Mouse (Mus musculus) midbrain, postnatal 0 days (tissue): ENCODE results near the gene Slc16a8. TPM values are rescaled to one million over a fixed set of nuclear protein-coding genes. Genes with fewer than 3 reads are reported as not detected.
A peak's percentile ranks its signal among the peaks of the same experiment; 100 is the strongest.

Experiments
- ATAC-seq: fragments of 200-750 bp; cut with Nextera tagmentation; 2 replicates; pipeline ENCODE4 v1.8.0; 2017; ENCODE audit warnings: moderate number of reproducible peaks, mild to moderate bottlenecking, moderate TSS enrichment, moderate library complexity; ENCODE audit not compliant: low FRiP score
- DNase-seq: peaks from one replicate; pipeline ENCODE4 v3.0.0-alpha.2; 2015; ENCODE audit warnings: low spot score
- H3K27ac ChIP-seq: fragments of 300-500 bp; sonication (generic); 2 replicates; pipeline ENCODE4 v1.5.1; 2014; ENCODE audit warnings: low read depth, mild to moderate bottlenecking, low read length, mixed read lengths
- H3K27me3 ChIP-seq: fragments of 300-500 bp; sonication (generic); 2 replicates; pipeline ENCODE4 v1.6.1; 2014; ENCODE audit warnings: low read length, control low read depth, mixed read lengths; ENCODE audit not compliant: insufficient read depth
- H3K36me3 ChIP-seq: fragments of 300-500 bp; sonication (generic); 2 replicates; pipeline ENCODE4 v1.6.1; 2014; ENCODE audit warnings: low read length, control low read depth, mixed read lengths; ENCODE audit not compliant: insufficient read depth
- H3K4me1 ChIP-seq: fragments of 300-500 bp; sonication (generic); 2 replicates; pipeline ENCODE4 v1.6.1; 2014; ENCODE audit warnings: mild to moderate bottlenecking, control low read depth, antibody characterized with exemption, low read length, mixed read lengths; ENCODE audit not compliant: insufficient read depth
- H3K4me2 ChIP-seq: fragments of 300-500 bp; sonication (generic); 2 replicates; pipeline ENCODE4 v1.6.1; 2014; ENCODE audit warnings: low read depth, mild to moderate bottlenecking, low read length, mixed read lengths; ENCODE audit not compliant: poor library complexity, severe bottlenecking
- H3K4me3 ChIP-seq: fragments of 300-500 bp; sonication (generic); 2 replicates; pipeline ENCODE4 v1.5.1; 2014; ENCODE audit warnings: low read depth, mild to moderate bottlenecking, low read length, moderate library complexity
- H3K9ac ChIP-seq: fragments of 300-500 bp; sonication (generic); replicated peaks from 2 replicates; pipeline ENCODE4 v1.6.1; 2014; ENCODE audit warnings: mild to moderate bottlenecking, low read length, moderate library complexity, mixed read lengths; ENCODE audit not compliant: poor library complexity, severe bottlenecking
- H3K9me3 ChIP-seq: fragments of 300-500 bp; sonication (generic); 2 replicates; pipeline ENCODE4 v1.6.1; 2016; ENCODE audit warnings: low read length, control low read depth
- CTCF ChIP-seq: IDR thresholded peaks from 2 replicates; pipeline ENCODE4 v1.5.1; 2016; ENCODE audit warnings: antibody characterized with exemption, mild to moderate bottlenecking
- WGBS: fragments of 180-500 bp; shearing (Covaris S2); extraction: QIAGEN DNeasy Blood & Tissue Kit; methylation state at CpG from one replicate; pipeline ENCODE4 v1.1.7; 2014; 5-methylcytosine and 5-hydroxymethylcytosine counted together
- polyA plus RNA-seq: library from polyadenylated mRNA; unstranded; fragments of >200 nt; fragmentation: Nextera tagmentation; extraction: Ambion mirVana; gene quantifications from 2 replicates; pipeline ENCODE4 v1.2.1, GENCODE M21; 2015
- total RNA-seq: library from RNA; depleted of rRNA; stranded (reverse); fragments of >200 nt; gene quantifications from 2 replicates; pipeline ENCODE4 v1.2.3, GENCODE M21; 2014

Slc16a8 gene
- total and polyA plus RNA-seq, 2 experiments from 2014 or later = 0.54 to 0.93 TPM

GRCm38 (mm10) chr15:79251781-79252491 lies 2.6 kb downstream of the Slc16a8 start:
- Histone ChIP-seq H3K4me1 (peaks cover 5% of the 10 kb centered on the region; the same call in 1 of the 2 replicates), H3K9ac (peak overlapping the region; percentile 54), H3K36me3 (peaks cover 21% of the 10 kb centered on the region), H3K4me2 (peak overlapping the region; percentile 62), H3K9me3 (no peaks in the 10 kb centered on the region), H3K4me3 (peak overlapping the region; percentile 29), H3K27ac (no peak overlapping the region), H3K27me3 (peaks cover 16% of the 10 kb centered on the region)
- DNase-seq (peak; percentile 50), ATAC-seq (peak; percentile 50)
- 2% methylated on average over 59 of the region's 61 CpGs for WGBS
- peak; percentile 64 for TF ChIP-seq CTCF

GRCm38 (mm10) chr15:79251168-79251567 lies 3.4 kb downstream of the Slc16a8 start:
- ATAC-seq (no peak; the same call in 1 of the 2 replicates), DNase-seq (no peak)
- no peak for TF ChIP-seq CTCF
- Histone ChIP-seq H3K36me3 (peaks cover 29% of the 10 kb centered on the region), H3K9ac (no peak overlapping the region), H3K4me1 (peaks cover 5% of the 10 kb centered on the region; the same call in 1 of the 2 replicates), H3K4me2 (no peak overlapping the region), H3K4me3 (no peak overlapping the region), H3K27me3 (peaks cover 16% of the 10 kb centered on the region), H3K27ac (no peak overlapping the region), H3K9me3 (no peaks in the 10 kb centered on the region)
- 51% methylated on average over 7 of the region's 7 CpGs for WGBS

- Histone ChIP-seq H3K27me3 (peaks cover 16% of the 10 kb centered on the region), H3K27ac (no peak overlapping the region), H3K4me1 (peaks cover 5% of the 10 kb centered on the region; the same call in 1 of the 2 replicates), H3K4me3 (no peak overlapping the region), H3K9ac (no peak overlapping the region), H3K9me3 (no peaks in the 10 kb centered on the region), H3K36me3 (peaks cover 38% of the 10 kb centered on the region), H3K4me2 (no peak overlapping the region)
- TF ChIP-seq CTCF = no peak
- DNase-seq (no peak), ATAC-seq (no peak)
- 67% methylated on average over 2 of the region's 2 CpGs for WGBS
Measured at GRCm38 (mm10) chr15:79250236-79250635, 4.3 kb downstream of the Slc16a8 start.

GRCm38 (mm10) chr15:79245321-79245720 lies 9.2 kb downstream of the Slc16a8 start:
- TF ChIP-seq CTCF = no peak
- Histone ChIP-seq H3K4me2 (no peak overlapping the region), H3K36me3 (peaks cover 55% of the 10 kb centered on the region), H3K4me1 (no peaks in the 10 kb centered on the region), H3K9ac (no peak overlapping the region), H3K4me3 (no peak overlapping the region), H3K27me3 (no peaks in the 10 kb centered on the region), H3K27ac (no peak overlapping the region), H3K9me3 (no peaks in the 10 kb centered on the region)
- 86% methylated on average over 3 of the region's 3 CpGs for WGBS
- DNase-seq (no peak), ATAC-seq (no peak)

GRCm38 (mm10) chr15:79244071-79244893 lies 10.3 kb downstream of the Slc16a8 start:
- Histone ChIP-seq H3K9ac (0 out of 2 replicates have a peak overlapping the region, but pooled peaks have one; percentile 24), H3K4me2 (no peak overlapping the region), H3K4me3 (no peak overlapping the region), H3K36me3 (peaks cover 60% of the 10 kb centered on the region), H3K4me1 (no peaks in the 10 kb centered on the region), H3K9me3 (no peaks in the 10 kb centered on the region), H3K27me3 (no peaks in the 10 kb centered on the region), H3K27ac (no peak overlapping the region)
- WGBS = 68% methylated on average over 7 of the region's 7 CpGs
- DNase-seq = no peak
- no peak for ATAC-seq
- no peak for TF ChIP-seq CTCF
